Mouse (Mus musculus): ENCODE results near the gene Ak1. TPM values are rescaled to one million over a fixed set of nuclear protein-coding genes. Genes with fewer than 3 reads are reported as not detected.

Gene Ak1
- polyA plus RNA-seq, 1 experiment from 2014 or later: 99.0 TPM

- TF ChIP-seq CTCF (IDR thresholded peaks at IDR 0.05): no peak
- no peaks in the 10 kb centered on the region for H3K27me3 ChIP-seq
- ATAC-seq (no peak), DNase-seq (ENCODE audit: low read depth, low spot score) (no peak)
- ChIA-PET CTCF (interaction anchor here (0.7 to 2.1 kb wide), 5 partner anchors 11 to 35 kb away, joined by 3 to 5 read pairs (median 3); partner anchors contain the start of genes 9430097D07Rik and Ak1), POLR2A (interaction anchor here (1.5 kb wide), 1 partner anchor 16 kb away, joined by 3 read pairs; no protein-coding TSS in a partner anchor)
- in situ Hi-C loops (cut with MboI; ENCODE audit: low pct_unique_long_range_greater_than_20kb): no loop called here
Observed at GRCm38 (mm10) chr2:32610610-32611229, 10.8 kb upstream of the Ak1 start.

GRCm38 (mm10) chr2:32612274-32612673, 9.3 kb upstream of the Ak1 start:
- DNase-seq (ENCODE audit: low read depth, low spot score): no peak
- no peaks in the 10 kb centered on the region for H3K27me3 ChIP-seq
- TF ChIP-seq CTCF (IDR thresholded peaks at IDR 0.05): no peak
- in situ Hi-C loops (cut with MboI; ENCODE audit: low pct_unique_long_range_greater_than_20kb): no loop called here
- no peak for ATAC-seq
- ChIA-PET POLR2A (no interaction called here), CTCF (interaction anchor here (1.5 kb wide), 1 partner anchor 29 kb away, joined by 5 read pairs; no protein-coding TSS in a partner anchor)

GRCm38 (mm10) chr2:32617109-32617508, 4.4 kb upstream of the Ak1 start:
- DNase-seq (ENCODE audit: low read depth, low spot score) (no peak), ATAC-seq (no peak)
- no peak for TF ChIP-seq CTCF (IDR thresholded peaks at IDR 0.05)
- H3K27me3 ChIP-seq: no peaks in the 10 kb centered on the region
- ChIA-PET CTCF (interaction anchor here (1.7 to 2.0 kb wide), 2 partner anchors 15 to 34 kb away, joined by 5 to 7 read pairs; no protein-coding TSS in a partner anchor), POLR2A (no interaction called here)
- in situ Hi-C loops (cut with MboI; ENCODE audit: low pct_unique_long_range_greater_than_20kb): no loop called here

- CTCF ChIA-PET: interaction anchor here (1.7 to 2.0 kb wide), 2 partner anchors 14 to 34 kb away, joined by 5 to 7 read pairs; no protein-coding TSS in a partner anchor
- H3K27me3 ChIP-seq: no peaks in the 10 kb centered on the region
- POLR2A ChIA-PET: no interaction called here
- ATAC-seq: no peak
- no peak for DNase-seq (ENCODE audit: low read depth, low spot score)
- no peak for TF ChIP-seq CTCF (IDR thresholded peaks at IDR 0.05)
- in situ Hi-C loops (cut with MboI; ENCODE audit: low pct_unique_long_range_greater_than_20kb): no loop called here
Observed at GRCm38 (mm10) chr2:32617601-32618000, 4.0 kb upstream of the Ak1 start.

GRCm38 (mm10) chr2:32618051-32618450, 3.5 kb upstream of the Ak1 start:
- H3K27me3 ChIP-seq: no peaks in the 10 kb centered on the region
- CTCF ChIA-PET: no interaction called here
- no peak for TF ChIP-seq CTCF (IDR thresholded peaks at IDR 0.05)
- in situ Hi-C loops (cut with MboI; ENCODE audit: low pct_unique_long_range_greater_than_20kb): no loop called here
- ATAC-seq (no peak), DNase-seq (ENCODE audit: low read depth, low spot score) (no peak)
- POLR2A ChIA-PET: no interaction called here

GRCm38 (mm10) chr2:32620682-32621516, 659 bp upstream of the Ak1 start:
- ChIA-PET CTCF (interaction anchor here (0.9 kb wide), 1 partner anchor 10 kb away, joined by 3 read pairs; no protein-coding TSS in a partner anchor), POLR2A (no interaction called here)
- H3K27me3 ChIP-seq: no peaks in the 10 kb centered on the region
- in situ Hi-C loops (cut with MboI; ENCODE audit: low pct_unique_long_range_greater_than_20kb): no loop called here
- DNase-seq (ENCODE audit: low read depth, low spot score): no peak
- no peak for TF ChIP-seq CTCF (IDR thresholded peaks at IDR 0.05)
- peak; percentile 14 for ATAC-seq

- no peaks in the 10 kb centered on the region for H3K27me3 ChIP-seq
- ATAC-seq (no peak), DNase-seq (ENCODE audit: low read depth, low spot score) (no peak)
- TF ChIP-seq CTCF (IDR thresholded peaks at IDR 0.05): no peak
- POLR2A ChIA-PET: no interaction called here
- CTCF ChIA-PET: interaction anchor here (1.0 to 2.3 kb wide), 4 partner anchors 16 to 65 kb away, joined by 3 to 10 read pairs (median 3); partner anchors contain the start of genes 9430097D07Rik and Pip5kl1
- in situ Hi-C loops (cut with MboI; ENCODE audit: low pct_unique_long_range_greater_than_20kb): no loop called here
Observed at GRCm38 (mm10) chr2:32624111-32624748, 2.7 kb downstream of the Ak1 start.

- in situ Hi-C loops (cut with MboI; ENCODE audit: low pct_unique_long_range_greater_than_20kb): no loop called here
- ATAC-seq: no peak
- CTCF ChIA-PET: interaction anchor here (1.0 to 2.3 kb wide), 5 partner anchors 15 to 64 kb away, joined by 3 to 10 read pairs (median 3); partner anchors contain the start of genes 9430097D07Rik and Pip5kl1
- DNase-seq (ENCODE audit: low read depth, low spot score): no peak
- POLR2A ChIA-PET: no interaction called here
- no peaks in the 10 kb centered on the region for H3K27me3 ChIP-seq
- TF ChIP-seq CTCF (IDR thresholded peaks at IDR 0.05): no peak
Observed at GRCm38 (mm10) chr2:32625212-32625872, 3.8 kb downstream of the Ak1 start.

- DNase-seq (ENCODE audit: low read depth, low spot score) (no peak), ATAC-seq (no peak)
- no peaks in the 10 kb centered on the region for H3K27me3 ChIP-seq
- TF ChIP-seq CTCF (IDR thresholded peaks at IDR 0.05): no peak
- in situ Hi-C loops (cut with MboI; ENCODE audit: low pct_unique_long_range_greater_than_20kb): no loop called here
- ChIA-PET CTCF (interaction anchor here (1.1 to 2.3 kb wide), 4 partner anchors 15 to 63 kb away, joined by 3 to 10 read pairs (median 4); no protein-coding TSS in a partner anchor), POLR2A (no interaction called here)
Observed at GRCm38 (mm10) chr2:32625873-32626694, 4.5 kb downstream of the Ak1 start.

Measured in Patski (cell line).